Mouse (Mus musculus) liver, postnatal 0 days (tissue): ENCODE measurements around the gene Plxnb1. TPM values are rescaled to one million over a fixed set of nuclear protein-coding genes. Genes with fewer than 3 reads are reported as not detected.
A peak's percentile ranks its signal among the peaks of the same experiment; 100 is the strongest.
"Not testable (repeated sequence)": the region's sequence is repeated elsewhere in the genome, so short reads cannot be mapped to it uniquely, and the experiment has no call there.

Source experiments
- ATAC-seq: fragments of 200-750 bp; cut with Nextera tagmentation; 2 replicates; pipeline ENCODE4 v1.8.0; 2017; ENCODE audit warnings: mild to moderate bottlenecking, moderate library complexity
- DNase-seq: peaks from one replicate; pipeline ENCODE4 v3.0.0-alpha.2; 2016
- H3K27ac ChIP-seq: fragments of 300-500 bp; sonication (generic); 2 replicates; pipeline ENCODE4 v1.5.1; 2014; ENCODE audit warnings: antibody characterized with exemption, moderate library complexity, mild to moderate bottlenecking, low read depth
- H3K27me3 ChIP-seq: fragments of 300-500 bp; sonication (generic); 2 replicates; pipeline ENCODE4 v1.6.1; 2014; ENCODE audit warnings: low read length, control low read depth, mixed read lengths; ENCODE audit not compliant: insufficient read depth
- H3K36me3 ChIP-seq: fragments of 300-500 bp; sonication (generic); replicated peaks from 2 replicates; pipeline ENCODE4 v1.6.1; 2014; ENCODE audit warnings: mild to moderate bottlenecking, control low read depth, low read length, moderate library complexity, mixed read lengths; ENCODE audit not compliant: insufficient read depth
- H3K4me1 ChIP-seq: fragments of 300-500 bp; sonication (generic); 2 replicates; pipeline ENCODE4 v1.6.1; 2014; ENCODE audit warnings: antibody characterized with exemption, mild to moderate bottlenecking, control low read depth; ENCODE audit not compliant: insufficient read depth
- H3K4me2 ChIP-seq: fragments of 300-500 bp; sonication (generic); 2 replicates; pipeline ENCODE4 v1.6.1; 2014; ENCODE audit warnings: low read depth, mild to moderate bottlenecking, low read length, moderate library complexity, mixed read lengths
- H3K4me3 ChIP-seq: fragments of 300-500 bp; sonication (generic); 2 replicates; pipeline ENCODE4 v1.5.1; 2014; ENCODE audit warnings: low read depth, low read length
- H3K9ac ChIP-seq: fragments of 300-500 bp; sonication (generic); replicated peaks from 2 replicates; pipeline ENCODE4 v1.6.1; 2014; ENCODE audit warnings: mild to moderate bottlenecking, moderate library complexity
- H3K9me3 ChIP-seq: fragments of 300-500 bp; sonication (generic); 2 replicates; pipeline ENCODE4 v1.6.1; 2016; ENCODE audit warnings: mild to moderate bottlenecking, control low read depth, low read length, mixed read lengths
- CTCF ChIP-seq: sonication (generic); IDR thresholded peaks from 2 replicates; pipeline ENCODE4 v1.5.1; 2016; ENCODE audit warnings: antibody characterized with exemption, low read depth
- EP300 ChIP-seq: IDR thresholded peaks from 2 replicates; pipeline ENCODE4 v1.6.1; 2016; ENCODE audit warnings: antibody characterized with exemption, low read depth, mild to moderate bottlenecking
- WGBS: fragments of 180-500 bp; shearing (Covaris S2); extraction: QIAGEN DNeasy Blood & Tissue Kit; methylation state at CpG from one replicate; pipeline ENCODE4 v1.1.7; 2014; ENCODE audit not compliant: insufficient replicate concordance; 5-methylcytosine and 5-hydroxymethylcytosine counted together
- polyA plus RNA-seq: library from polyadenylated mRNA; unstranded; fragments of >200 nt; fragmentation: Nextera tagmentation; extraction: Ambion mirVana; gene quantifications from 2 replicates; pipeline ENCODE4 v1.2.1, GENCODE M21; 2015

The Plxnb1 gene
- polyA plus RNA-seq, 1 experiment from 2014 or later = 1.9 TPM

- H3K27me3 ChIP-seq = no peaks in the 10 kb centered on the region
These were observed 30.3 kb downstream of the Plxnb1 start for GRCm38 (mm10) chr9:109125481-109125880.

GRCm38 (mm10) chr9:109127076-109127475 lies 31.9 kb downstream of the Plxnb1 start:
- Histone ChIP-seq H3K27me3 (no peaks in the 10 kb centered on the region), H3K4me1 (0 out of 2 replicates have a peak, but pooled peaks cover 3% of the 10 kb centered on the region), H3K4me3 (no peak overlapping the region), H3K9ac (no peak overlapping the region), H3K9me3 (no peaks in the 10 kb centered on the region), H3K36me3 (no peaks in the 10 kb centered on the region), H3K4me2 (no peak overlapping the region), H3K27ac (no peak overlapping the region)
- ATAC-seq (no peak), DNase-seq (no peak)
- 73% methylated on average over 4 of the region's 4 CpGs for WGBS
- TF ChIP-seq EP300 = no peak
- TF ChIP-seq CTCF = no peak

More at GRCm38 (mm10) chr9:109125481-109125880, 30.3 kb downstream of the Plxnb1 start:
- Histone ChIP-seq H3K36me3 (no peaks in the 10 kb centered on the region), H3K4me1 (0 out of 2 replicates have a peak, but pooled peaks cover 3% of the 10 kb centered on the region), H3K27ac (no peak overlapping the region), H3K4me3 (no peak overlapping the region), H3K4me2 (no peak overlapping the region), H3K9me3 (no peaks in the 10 kb centered on the region), H3K9ac (no peak overlapping the region)
- DNase-seq = no peak
- 50% methylated on average over 3 of the region's 3 CpGs for WGBS
- ATAC-seq = peak; percentile 86
- TF ChIP-seq EP300 = no peak
- TF ChIP-seq CTCF = no peak

GRCm38 (mm10) chr9:109128211-109128610 lies 33.0 kb downstream of the Plxnb1 start:
- ATAC-seq (no peak), DNase-seq (no peak)
- 39% methylated on average over 3 of the region's 3 CpGs for WGBS

GRCm38 (mm10) chr9:109130076-109130475 lies 34.9 kb downstream of the Plxnb1 start:
- no peaks in the 10 kb centered on the region for H3K27me3 ChIP-seq
- no peaks in the 10 kb centered on the region for H3K4me1 ChIP-seq
- no peak for TF ChIP-seq CTCF
- no peak for TF ChIP-seq EP300
- no peak overlapping the region for H3K4me3 ChIP-seq
- 77% methylated on average over 5 of the region's 5 CpGs for WGBS
- H3K4me2 ChIP-seq = no peak overlapping the region
- DNase-seq (no peak), ATAC-seq (no peak)
- H3K27ac ChIP-seq = no peak overlapping the region
- no peaks in the 10 kb centered on the region for H3K9me3 ChIP-seq
- no peaks in the 10 kb centered on the region for H3K36me3 ChIP-seq
- H3K9ac ChIP-seq = no peak overlapping the region

More at GRCm38 (mm10) chr9:109128211-109128610, 33.0 kb downstream of the Plxnb1 start:
- Histone ChIP-seq H3K36me3 (no peaks in the 10 kb centered on the region), H3K4me1 (0 out of 2 replicates have a peak, but pooled peaks cover 3% of the 10 kb centered on the region), H3K4me3 (no peak overlapping the region), H3K4me2 (no peak overlapping the region), H3K9ac (no peak overlapping the region), H3K27ac (no peak overlapping the region), H3K9me3 (no peaks in the 10 kb centered on the region), H3K27me3 (no peaks in the 10 kb centered on the region)
- TF ChIP-seq EP300 (no peak), CTCF (peak; percentile 44)

GRCm38 (mm10) chr9:109140414-109140813 lies 45.2 kb downstream of the Plxnb1 start:
- not testable (repeated sequence) for H3K4me1 ChIP-seq, ATAC-seq, DNase-seq, H3K9me3 ChIP-seq, H3K4me3 ChIP-seq, H3K36me3 ChIP-seq, H3K27ac ChIP-seq, H3K9ac ChIP-seq, H3K4me2 ChIP-seq, H3K27me3 ChIP-seq
- 53% methylated on average over 4 of the region's 4 CpGs for WGBS
- peak; percentile 45 for TF ChIP-seq CTCF

GRCm38 (mm10) chr9:109161941-109162340 lies 66.8 kb downstream of the Plxnb1 start, which contains the start of gene Fbxw21:
TSS of gene Fbxw21 (minus strand) at chr9:109162041.
- no peak for TF ChIP-seq EP300
- no peak for TF ChIP-seq CTCF
- ATAC-seq (no peak), DNase-seq (no peak)
- 54% methylated on average over 3 of the region's 3 CpGs for WGBS
- Histone ChIP-seq H3K4me3 (no peak within 1 kb of the TSS), H3K27ac (no peak within 1 kb of the TSS), H3K9ac (no peak within 1 kb of the TSS), H3K27me3 (no peaks in the 10 kb centered on the region), H3K4me1 (no peaks in the 10 kb centered on the region), H3K4me2 (no peak within 1 kb of the TSS), H3K9me3 (no peaks in the 10 kb centered on the region), H3K36me3 (no peaks in the 10 kb centered on the region)

- no peaks in the 10 kb centered on the region for H3K4me1 ChIP-seq
- no peak for DNase-seq
- TF ChIP-seq CTCF (no peak), EP300 (no peak)
- no peak for ATAC-seq
- no peaks in the 10 kb centered on the region for H3K36me3 ChIP-seq
- no peak overlapping the region for H3K9ac ChIP-seq
- H3K9me3 ChIP-seq = no peaks in the 10 kb centered on the region
- H3K27me3 ChIP-seq = no peaks in the 10 kb centered on the region
- no peak overlapping the region for H3K4me3 ChIP-seq
- H3K4me2 ChIP-seq = no peak overlapping the region
- no peak overlapping the region for H3K27ac ChIP-seq
These were observed 72.1 kb downstream of the Plxnb1 start for GRCm38 (mm10) chr9:109167316-109167715.

Other genes starting within 250 kb of the Plxnb1 start
- gene Slc26a6, start 242.1 kb upstream of the Plxnb1 start, polyA plus RNA-seq = 2.4 TPM in 2 replicates
- gene Tmem89, start 180.8 kb upstream of the Plxnb1 start, polyA plus RNA-seq = not detected in 2 replicates
- 333 and 345 TPM in 2 replicates for gene Uqcrc1, start 158.8 kb upstream of the Plxnb1 start, polyA plus RNA-seq
- gene Col7a1, start 141.8 kb upstream of the Plxnb1 start, polyA plus RNA-seq = 0.05 and 0.13 TPM in 2 replicates
- gene Ucn2, start 109.4 kb upstream of the Plxnb1 start, polyA plus RNA-seq = not detected in 2 replicates
- gene Pfkfb4, start 103.6 kb upstream of the Plxnb1 start, polyA plus RNA-seq = 3.1 and 3.8 TPM in 2 replicates
- 34.1 and 35.0 TPM in 2 replicates for gene Shisa5, start 56.8 kb upstream of the Plxnb1 start, polyA plus RNA-seq
- 13.3 and 14.3 TPM in 2 replicates for gene Trex1, start 35.7 kb upstream of the Plxnb1 start, polyA plus RNA-seq
- gene Atrip, start 21.3 kb upstream of the Plxnb1 start, polyA plus RNA-seq = 6.1 and 6.7 TPM in 2 replicates
- gene Ccdc51, start 12.9 kb upstream of the Plxnb1 start, polyA plus RNA-seq = 8.9 and 9.1 TPM in 2 replicates
- 283 and 284 TPM in 2 replicates for gene Tma7, start 12.8 kb upstream of the Plxnb1 start, polyA plus RNA-seq
- not detected in 2 replicates for gene Fbxw21, start 66.7 kb downstream of the Plxnb1 start, polyA plus RNA-seq
- gene Fbxw13, start 100.6 kb downstream of the Plxnb1 start, polyA plus RNA-seq = not detected in 2 replicates
- gene Fbxw20, start 139.4 kb downstream of the Plxnb1 start, polyA plus RNA-seq = not detected in 2 replicates
- gene Fbxw14, start 192.3 kb downstream of the Plxnb1 start, polyA plus RNA-seq = not detected in 2 replicates
- gene Fbxw28, start 244.3 kb downstream of the Plxnb1 start, polyA plus RNA-seq = not detected in 2 replicates